ENCODE assay signal across 8 mouse cellular contexts in the genomic region with DNA sequence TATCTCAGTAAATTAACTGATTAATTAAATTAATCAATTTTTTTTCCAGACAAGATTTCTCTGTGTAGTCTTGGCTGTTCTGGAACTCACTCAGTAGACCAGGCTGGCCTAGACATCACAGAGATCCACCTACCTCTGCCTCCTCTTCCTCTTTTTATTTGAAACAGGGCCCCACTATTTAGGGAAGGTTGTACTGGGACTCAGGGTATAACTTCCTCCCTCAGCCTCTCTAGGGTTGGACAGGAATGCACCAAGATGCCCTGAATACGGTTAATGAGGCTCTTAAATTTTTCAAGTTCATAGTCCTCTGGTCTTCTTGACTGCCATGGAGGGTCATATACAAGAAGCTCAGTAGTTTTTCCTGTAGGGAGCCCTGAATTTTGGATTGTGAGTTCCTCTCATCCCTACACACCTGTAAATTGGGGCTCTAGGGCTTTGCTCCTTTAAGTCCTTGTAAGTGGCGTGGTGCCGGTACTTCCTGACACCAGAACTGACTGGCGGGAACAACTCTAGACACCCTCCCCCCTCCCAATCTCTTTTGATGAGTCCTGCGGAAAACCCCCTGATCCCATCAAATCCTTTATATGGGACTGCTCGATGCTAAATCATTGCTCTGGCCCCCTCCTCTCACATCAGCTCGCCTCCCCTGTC. TPM values are rescaled to one million over a fixed set of nuclear protein-coding genes. Genes with fewer than 3 reads are reported as not detected.
DNase-seq lines count a peak whose midpoint lies in the region; ATAC-seq and TF ChIP-seq lines count a peak whose summit lies in the region.

No protein-coding gene starts in this region.

- H3K9me3 ChIP-seq in forebrain, embryonic 13.5 days (replicated peaks) = no peaks in the 10 kb centered on the region
- H3K9me3 ChIP-seq in limb, embryonic 13.5 days = no peaks in the 10 kb centered on the region

- H3K27ac ChIP-seq in testis, adult 2 months (ENCODE audit: control insufficient read depth, insufficient read depth, low read depth, low read length) = peak overlapping the region; percentile 65
- H3K27ac ChIP-seq in forebrain, embryonic 13.5 days = peak overlapping the region; percentile 65
- H3K27ac ChIP-seq in limb, embryonic 13.5 days = peak overlapping the region; percentile 39; the same call in 1 of the 2 replicates
- H3K27ac ChIP-seq in olfactory bulb, adult 2 months (ENCODE audit: insufficient read depth, low read depth, low read length) = no peak overlapping the region

- no peak; the same call in 1 of the 2 replicates for ATAC-seq in forebrain, embryonic 13.5 days
- ATAC-seq in limb, embryonic 13.5 days (ENCODE audit: low FRiP score, low read depth) = no peak

- H3K4me2 ChIP-seq in forebrain, embryonic 13.5 days = peak overlapping the region; percentile 85
- peak overlapping the region; percentile 86 for H3K4me2 ChIP-seq in limb, embryonic 13.5 days (replicated peaks)

- H3K9ac ChIP-seq in forebrain, embryonic 13.5 days = peak overlapping the region; percentile 86
- peak overlapping the region; percentile 86 for H3K9ac ChIP-seq in limb, embryonic 13.5 days

- no peak for TF ChIP-seq POLR2A in testis, adult 2 months (IDR thresholded peaks at IDR 0.05; ENCODE audit: control insufficient read depth, low read depth, low read length)
- TF ChIP-seq POLR2A in olfactory bulb, adult 2 months (IDR thresholded peaks at IDR 0.05; ENCODE audit: insufficient read depth, low read depth, low read length) = no peak

- H3K27me3 ChIP-seq in testis, adult 2 months (ENCODE audit: control insufficient read depth, insufficient read depth, low read length) = no peaks in the 10 kb centered on the region
- H3K27me3 ChIP-seq in forebrain, embryonic 13.5 days = no peaks in the 10 kb centered on the region
- no peaks in the 10 kb centered on the region for H3K27me3 ChIP-seq in limb, embryonic 13.5 days

- H3K4me3 ChIP-seq in testis, adult 2 months (ENCODE audit: control insufficient read depth, low read depth, low read length) = peak overlapping the region; percentile 93
- peak overlapping the region; percentile 88 for H3K4me3 ChIP-seq in forebrain, embryonic 13.5 days
- peak overlapping the region; percentile 92 for H3K4me3 ChIP-seq in limb, embryonic 13.5 days
- peak overlapping the region; percentile 89 for H3K4me3 ChIP-seq in olfactory bulb, adult 2 months (ENCODE audit: insufficient read depth, low read depth, low read length)

- no peak for DNase-seq in testis, postnatal 14 days (ENCODE audit: low spot score)
- DNase-seq in adrenal gland, postnatal 10 days = no peak
- no peak for DNase-seq in gastrocnemius, adult 18-20 months (ENCODE audit: low spot score)
- no peak for DNase-seq in cerebellum, adult 11-12 months

- H3K36me3 ChIP-seq in testis, adult 2 months (ENCODE audit: control insufficient read depth, insufficient read depth, low read length) = no peaks in the 10 kb centered on the region
- no peaks in the 10 kb centered on the region for H3K36me3 ChIP-seq in forebrain, embryonic 13.5 days (ENCODE audit: poor library complexity, severe bottlenecking)
- peaks cover 4% of the 10 kb centered on the region for H3K36me3 ChIP-seq in limb, embryonic 13.5 days

- H3K4me1 ChIP-seq in testis, adult 2 months (ENCODE audit: control insufficient read depth, insufficient read depth, low read length) = peaks cover 12% of the 10 kb centered on the region
- peaks cover 18% of the 10 kb centered on the region for H3K4me1 ChIP-seq in forebrain, embryonic 13.5 days
- peaks cover 10% of the 10 kb centered on the region for H3K4me1 ChIP-seq in limb, embryonic 13.5 days
- H3K4me1 ChIP-seq in olfactory bulb, adult 2 months (ENCODE audit: control insufficient read depth, insufficient read depth, low read length) = peaks cover 12% of the 10 kb centered on the region

- no peak for TF ChIP-seq CTCF in testis, adult 2 months (IDR thresholded peaks at IDR 0.05; ENCODE audit: control insufficient read depth, insufficient read depth, insufficient replicate concordance, low read depth, low read length)
- no peak for TF ChIP-seq CTCF in olfactory bulb, adult 2 months (IDR thresholded peaks at IDR 0.05; ENCODE audit: insufficient read depth, low read depth, low read length)

- WGBS in forebrain, embryonic 13.5 days = 4% methylated on average over 7 of the region's 7 CpGs
- 2% methylated on average over 7 of the region's 7 CpGs for WGBS in limb, embryonic 13.5 days
- 20% methylated on average over 7 of the region's 7 CpGs for WGBS in olfactory bulb, adult 2 months

RNA-seq across cellular contexts. Expression of gene Bri3bp, which starts 0.7 kb away (rescaled TPM):
- 41.4 and 42.7 TPM in 2 replicates for polyA plus RNA-seq in testis, adult 2 months (2012; rRNA removed)
- 33.6 and 37.6 TPM in 2 replicates for polyA plus RNA-seq in forebrain, embryonic 13.5 days (2015; fragmentation: Nextera tagmentation; extraction: Ambion mirVana)
- polyA plus RNA-seq in limb, embryonic 13.5 days (2015; fragmentation: Nextera tagmentation; extraction: Ambion mirVana) = 37.3 and 38.1 TPM in 2 replicates
- polyA plus RNA-seq in olfactory bulb, adult 2 months (2012; ENCODE audit: insufficient read depth, insufficient read length, low replicate concordance, missing spikeins) = 46.8 TPM in 1 of 2 replicates, not detected in the other
- 10 to 100 TPM; 31.6 to 37.1 TPM for total RNA-seq in adrenal gland, postnatal 10 days (2021)
- 1 to 10 TPM; 2.6 to 3.2 TPM for total RNA-seq in gastrocnemius, adult 18-20 months (2021)

RNA-seq across cellular contexts. Expression of gene Dhx37, which starts 6.8 kb away (rescaled TPM):
- 17.0 and 19.5 TPM in 2 replicates for polyA plus RNA-seq in testis, adult 2 months (2012; rRNA removed)
- polyA plus RNA-seq in forebrain, embryonic 13.5 days (2015; fragmentation: Nextera tagmentation; extraction: Ambion mirVana) = 10.2 and 12.3 TPM in 2 replicates
- polyA plus RNA-seq in limb, embryonic 13.5 days (2015; fragmentation: Nextera tagmentation; extraction: Ambion mirVana) = 12.1 and 12.9 TPM in 2 replicates
- not detected in 2 replicates for polyA plus RNA-seq in olfactory bulb, adult 2 months (2012; ENCODE audit: insufficient read depth, insufficient read length, low replicate concordance, missing spikeins)
- 10 to 100 TPM; 11.2 to 12.2 TPM for total RNA-seq in adrenal gland, postnatal 10 days (2021)
- 1 to 10 TPM; 4.5 to 5.1 TPM for total RNA-seq in gastrocnemius, adult 18-20 months (2021)

RNA-seq across cellular contexts. Expression of gene Aacs, which starts 34.9 kb away (rescaled TPM):
- 90.7 and 98.5 TPM in 2 replicates for polyA plus RNA-seq in testis, adult 2 months (2012; rRNA removed)
- 53.7 and 54.6 TPM in 2 replicates for polyA plus RNA-seq in forebrain, embryonic 13.5 days (2015; fragmentation: Nextera tagmentation; extraction: Ambion mirVana)
- 35.2 and 35.3 TPM in 2 replicates for polyA plus RNA-seq in limb, embryonic 13.5 days (2015; fragmentation: Nextera tagmentation; extraction: Ambion mirVana)
- polyA plus RNA-seq in olfactory bulb, adult 2 months (2012; ENCODE audit: insufficient read depth, insufficient read length, low replicate concordance, missing spikeins) = not detected in 2 replicates
- total RNA-seq in adrenal gland, postnatal 10 days (2021) = 10 to 100 TPM; 18.1 to 18.5 TPM
- 1 to 10 TPM; 2.4 to 5.0 TPM for total RNA-seq in gastrocnemius, adult 18-20 months (2021)

RNA-seq across cellular contexts. Expression of gene Ubc, which starts 50.7 kb away (rescaled TPM):
- polyA plus RNA-seq in testis, adult 2 months (2012; rRNA removed) = 1,188 and 1,319 TPM in 2 replicates
- 1,082 and 1,216 TPM in 2 replicates for polyA plus RNA-seq in forebrain, embryonic 13.5 days (2015; fragmentation: Nextera tagmentation; extraction: Ambion mirVana)
- 1,179 and 1,190 TPM in 2 replicates for polyA plus RNA-seq in limb, embryonic 13.5 days (2015; fragmentation: Nextera tagmentation; extraction: Ambion mirVana)
- polyA plus RNA-seq in olfactory bulb, adult 2 months (2012; ENCODE audit: insufficient read depth, insufficient read length, low replicate concordance, missing spikeins) = 238 and 763 TPM in 2 replicates
- total RNA-seq in adrenal gland, postnatal 10 days (2021) = 1,000 to 10,000 TPM; 1,039 to 1,045 TPM
- 1,000 to 10,000 TPM; 1,764 to 2,031 TPM for total RNA-seq in gastrocnemius, adult 18-20 months (2021)

RNA-seq across cellular contexts. Expression of gene Gm10382, which starts 51.6 kb away (rescaled TPM):
- polyA plus RNA-seq in testis, adult 2 months (2012; rRNA removed) = 84.2 and 109 TPM in 2 replicates
- polyA plus RNA-seq in forebrain, embryonic 13.5 days (2015; fragmentation: Nextera tagmentation; extraction: Ambion mirVana) = 0.27 and 0.38 TPM in 2 replicates
- polyA plus RNA-seq in limb, embryonic 13.5 days (2015; fragmentation: Nextera tagmentation; extraction: Ambion mirVana) = 0.34 and 0.41 TPM in 2 replicates
- polyA plus RNA-seq in olfactory bulb, adult 2 months (2012; ENCODE audit: insufficient read depth, insufficient read length, low replicate concordance, missing spikeins) = not detected in 2 replicates
- total RNA-seq in adrenal gland, postnatal 10 days (2021) = under 1 TPM; 0.21 to 0.24 TPM
- total RNA-seq in gastrocnemius, adult 18-20 months (2021) = under 1 TPM in 1 of 2 experiments, not detected in 1; 0.24 TPM

Comparison
In these comparisons a context has a peak if more than half of its experiments do, and no peak if none do; other contexts are left out.
1. RNA of gene Dhx37, which starts 6.8 kb away (polyA plus RNA-seq): 17.0 to 19.5 TPM in testis, adult 2 months, 12.1 to 12.9 TPM in limb, embryonic 13.5 days and 10.2 to 12.3 TPM in forebrain, embryonic 13.5 days; not detected in olfactory bulb, adult 2 months; every median in the first group is over 10 times any median in the second.
2. RNA of gene Aacs, which starts 34.9 kb away (polyA plus RNA-seq): 90.7 to 98.5 TPM in testis, adult 2 months, 53.7 to 54.6 TPM in forebrain, embryonic 13.5 days and 35.2 to 35.3 TPM in limb, embryonic 13.5 days; not detected in olfactory bulb, adult 2 months; every median in the first group is over 10 times any median in the second.
3. Peak in every context shown above with its lines, with median percentiles within 50 percentile points of each other: H3K4me3 ChIP-seq.